Mouse (Mus musculus): ENCODE results near the gene Sp9.
A peak's percentile ranks its signal among the peaks of the same experiment; 100 is the strongest.

Gene Sp9

DNA sequence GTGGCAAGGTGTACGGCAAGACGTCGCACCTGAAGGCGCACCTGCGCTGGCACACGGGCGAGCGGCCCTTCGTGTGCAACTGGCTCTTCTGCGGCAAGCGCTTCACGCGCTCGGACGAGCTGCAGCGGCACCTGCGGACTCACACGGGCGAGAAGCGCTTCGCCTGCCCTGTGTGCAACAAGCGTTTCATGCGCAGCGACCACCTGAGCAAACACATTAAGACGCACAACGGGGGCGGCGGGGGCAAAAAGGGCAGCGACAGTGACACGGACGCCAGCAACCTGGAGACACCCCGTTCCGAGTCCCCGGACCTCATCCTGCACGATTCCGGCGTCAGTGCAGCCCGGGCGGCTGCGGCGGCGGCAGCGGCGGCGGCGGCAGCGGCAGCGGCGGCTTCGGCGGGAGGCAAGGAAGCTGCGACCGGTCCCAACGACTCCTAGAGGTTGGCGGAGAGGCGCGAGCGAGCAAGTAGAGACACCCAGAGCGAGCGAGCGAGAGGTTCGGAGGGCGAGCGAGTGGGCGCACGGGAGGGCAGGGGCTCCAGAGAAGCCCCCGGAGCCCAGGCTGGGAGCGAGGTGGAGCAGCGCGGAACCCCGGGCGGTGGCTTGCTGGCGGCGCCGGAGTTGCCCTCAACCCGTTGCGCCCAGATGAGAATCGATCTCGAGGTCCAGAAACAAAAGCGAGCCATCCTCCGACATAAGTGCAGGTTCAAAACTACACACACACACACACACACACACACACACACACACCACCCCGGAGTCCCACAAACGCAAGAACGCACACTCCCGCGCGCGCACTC lies 2.6 kb downstream of the Sp9 start:
- no peak for DNase-seq (ENCODE audit: low spot score in 2 of 2)

- DNase-seq (ENCODE audit: low spot score in 2 of 2) = no peak
Observed at GRCm38 (mm10) chr2:73275261-73276040, 3.7 kb downstream of the Sp9 start.

DNA sequence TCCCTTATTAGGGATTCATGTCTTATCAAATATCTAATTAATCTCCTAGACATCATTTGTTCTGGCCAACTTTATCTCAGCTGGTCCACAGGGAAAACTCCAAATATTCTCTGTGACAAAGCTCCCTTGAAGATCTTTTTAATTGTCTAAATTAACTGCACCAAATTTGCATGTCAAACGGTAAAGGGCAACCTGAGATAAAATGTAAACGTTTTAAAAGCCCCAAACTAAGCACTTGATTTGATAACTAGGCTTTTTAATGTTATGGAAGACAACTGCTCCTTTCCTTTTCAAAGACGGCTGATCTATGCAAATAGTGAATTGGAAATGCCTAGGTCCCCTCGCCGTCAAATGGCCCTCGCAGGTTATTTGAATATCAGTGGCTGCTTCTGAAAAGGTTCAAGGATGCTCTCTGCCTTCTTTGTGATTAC lies 4.4 kb downstream of the Sp9 start:
- no peak for DNase-seq (ENCODE audit: low spot score in 2 of 2)

- no peak for DNase-seq (ENCODE audit: low spot score in 2 of 2)
Observed at GRCm38 (mm10) chr2:73277021-73277708, 5.4 kb downstream of the Sp9 start.

GRCm38 (mm10) chr2:73277709-73278075 lies 6.0 kb downstream of the Sp9 start:
- DNase-seq (ENCODE audit: low spot score in 2 of 2) = no peak

DNA sequence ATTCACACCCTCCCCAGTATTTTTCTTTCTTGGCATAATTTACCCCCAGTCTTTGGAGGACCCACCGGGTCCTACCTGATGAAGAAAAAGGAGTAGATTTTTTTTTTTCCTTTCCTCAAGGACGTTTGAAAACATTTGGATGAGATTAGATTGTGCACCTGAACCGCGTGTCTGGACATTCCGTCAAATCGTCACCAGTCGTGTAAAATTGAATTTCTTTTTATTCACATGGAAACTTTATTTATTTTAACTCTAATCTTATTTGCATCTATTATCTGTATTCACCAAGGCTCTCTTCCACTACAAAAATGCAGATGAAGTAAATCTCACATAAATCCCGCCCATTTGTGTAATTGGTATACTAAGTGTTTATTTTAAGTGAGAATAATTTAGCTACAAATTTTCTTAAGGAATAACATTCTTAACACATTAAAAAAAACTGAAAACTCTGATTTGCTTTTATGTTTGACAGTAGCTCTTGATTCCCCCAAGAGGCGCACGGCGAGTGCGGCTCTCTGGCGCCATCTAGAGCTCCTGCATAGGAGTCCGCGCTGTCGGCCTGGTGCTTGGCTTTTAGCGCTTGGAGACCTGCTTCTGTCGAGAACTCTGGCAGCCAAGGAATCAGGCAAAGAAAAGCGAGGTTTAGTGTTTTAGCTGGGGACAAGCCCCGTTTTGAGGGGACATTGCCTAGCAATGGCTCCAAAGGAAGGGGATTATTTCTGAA lies 6.6 kb downstream of the Sp9 start:
- DNase-seq (ENCODE audit: low spot score in 2 of 2) = peak; percentile 75 to 93

- no peak for DNase-seq (ENCODE audit: low spot score in 2 of 2)
Observed at GRCm38 (mm10) chr2:73278869-73279268, 7.1 kb downstream of the Sp9 start.

DNA sequence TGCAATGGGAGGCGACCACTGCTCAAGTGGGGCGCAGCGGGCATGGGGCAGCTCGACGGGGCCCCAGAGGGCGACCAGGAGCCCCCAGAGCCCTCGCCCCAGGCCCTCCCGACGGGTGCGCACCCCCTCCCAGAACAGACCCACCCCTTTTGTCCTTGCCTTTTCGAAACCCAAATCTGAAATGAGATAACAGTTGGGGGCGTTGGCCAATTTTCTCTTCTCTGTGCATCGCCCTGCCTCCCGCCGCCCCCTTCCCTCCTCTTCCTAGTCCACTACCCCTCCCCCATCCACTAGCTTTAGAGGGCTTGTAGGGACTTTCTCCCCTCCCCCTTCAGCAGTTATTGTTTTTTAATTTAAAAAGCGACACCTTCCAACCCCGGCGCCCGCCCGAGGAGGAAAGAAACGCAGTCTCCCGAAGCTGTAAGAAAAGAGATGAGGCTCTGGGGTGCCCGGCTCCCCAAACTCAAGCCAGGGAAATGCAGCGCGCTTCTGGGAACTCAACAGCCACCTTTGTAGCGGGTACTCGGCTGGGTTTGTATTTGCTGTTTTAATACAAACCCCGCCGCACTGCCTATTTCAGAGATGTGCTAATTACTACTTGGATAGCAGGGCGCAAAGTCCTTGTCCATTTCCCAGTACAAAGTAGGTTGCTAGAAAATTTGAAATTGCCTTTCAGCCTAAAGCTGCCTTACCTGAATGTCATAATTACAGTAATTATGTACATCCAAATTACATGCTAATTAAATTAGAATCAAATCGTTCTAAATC lies 7.7 kb downstream of the Sp9 start:
- DNase-seq (ENCODE audit: low spot score in 2 of 2) = no peak

DNA sequence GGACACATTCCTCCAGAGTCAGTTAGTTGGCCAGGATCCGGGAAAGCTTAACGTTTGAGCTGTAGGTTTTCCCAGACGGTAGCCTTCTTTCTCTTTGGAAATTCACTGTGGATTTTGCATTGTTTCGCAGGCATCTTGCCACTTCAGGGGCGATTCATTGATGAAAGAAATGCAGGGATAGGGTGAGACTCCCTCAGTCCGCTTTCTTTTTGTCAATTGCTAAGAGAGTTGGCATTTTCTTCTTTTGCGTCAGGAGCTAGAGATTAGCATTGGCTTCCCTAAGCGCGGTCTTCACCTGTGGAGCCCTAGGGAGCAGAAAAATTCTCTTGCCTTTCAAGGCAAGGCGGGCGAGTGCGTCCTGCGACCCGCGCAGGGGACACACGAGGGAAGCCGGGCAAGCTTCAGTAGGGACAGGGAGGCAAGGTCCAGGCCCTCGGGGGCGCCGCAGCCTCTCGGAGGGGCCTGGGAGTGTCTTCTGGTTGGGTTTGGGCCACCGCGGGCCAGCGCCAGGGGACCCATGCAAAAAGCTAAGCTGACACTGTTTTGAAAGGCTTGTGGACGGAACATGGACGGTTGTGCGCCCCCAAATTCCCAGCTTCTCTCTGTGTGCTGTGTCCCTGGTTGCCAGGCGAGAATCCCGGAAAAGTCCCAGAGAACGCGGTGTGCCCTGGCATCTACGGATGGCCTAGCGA lies 8.8 kb downstream of the Sp9 start:
- DNase-seq (ENCODE audit: low spot score in 2 of 2) = no peak

DNA sequence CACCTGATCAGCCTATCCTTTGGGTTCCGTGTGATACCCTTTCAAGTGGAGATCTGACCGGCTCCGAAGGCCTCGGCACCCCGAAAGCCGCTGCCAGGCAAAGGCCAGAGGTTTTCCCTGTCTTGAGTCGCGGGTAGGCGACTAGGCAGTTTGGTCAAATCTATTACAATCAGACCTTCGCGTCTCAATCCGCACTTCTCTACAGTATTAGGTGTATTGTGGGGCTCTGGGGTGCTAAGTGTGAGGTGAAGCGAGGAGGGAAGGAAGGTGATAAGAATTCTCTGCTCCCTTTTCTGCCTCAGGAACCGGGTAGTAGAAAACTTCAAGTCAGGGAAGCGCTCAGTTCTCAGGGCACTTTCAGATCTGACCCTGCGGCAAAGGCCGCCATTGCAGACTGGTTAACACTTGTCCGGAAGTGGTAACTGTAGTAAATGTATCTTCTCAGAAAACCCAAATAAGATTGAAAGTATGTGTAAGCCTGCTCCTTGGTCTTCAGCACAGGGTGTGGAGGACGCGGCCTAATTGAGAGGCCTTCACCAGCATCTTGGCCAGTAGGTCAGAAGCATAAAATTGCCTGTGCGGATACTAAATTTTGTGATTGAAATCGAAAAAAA lies 9.4 kb downstream of the Sp9 start:
- no peak for DNase-seq (ENCODE audit: low spot score in 2 of 2)

DNA sequence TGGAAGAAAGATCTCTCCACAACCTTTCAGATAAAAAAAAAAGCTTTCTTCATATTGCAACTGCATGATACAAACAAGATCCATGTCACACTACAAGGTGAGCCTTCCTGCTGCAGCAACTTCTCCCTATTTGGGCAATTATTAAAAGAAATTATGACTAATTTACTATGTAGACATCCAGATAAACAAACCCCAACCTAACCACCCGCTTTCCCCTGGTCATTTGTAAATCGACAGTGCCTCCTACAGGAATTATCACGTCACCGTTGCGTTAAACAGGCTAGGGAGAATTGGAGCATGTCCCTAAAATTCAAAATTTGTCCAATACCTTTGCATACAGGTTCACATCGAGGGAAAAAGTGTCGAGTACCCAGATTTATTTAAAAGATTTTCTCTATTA lies 10.0 kb downstream of the Sp9 start:
- DNase-seq (ENCODE audit: low spot score in 2 of 2) = no peak

DNA sequence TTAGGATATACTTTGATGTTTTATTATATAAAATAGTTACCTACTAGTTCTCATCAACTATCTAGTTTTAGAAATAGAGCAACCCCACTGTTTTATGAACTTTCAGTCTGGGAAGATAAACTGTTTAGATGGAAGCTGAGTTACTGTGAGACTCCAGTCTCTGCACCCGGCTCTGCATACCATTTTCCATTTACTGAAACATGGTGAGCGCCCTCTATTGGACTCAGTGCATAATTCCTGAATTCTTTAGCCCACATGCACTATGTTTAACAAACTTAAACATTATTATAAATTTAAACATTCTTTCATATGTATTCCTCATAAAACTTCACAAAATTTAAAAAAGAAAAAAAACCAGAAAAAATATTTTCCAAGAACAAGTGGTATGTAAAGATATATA lies 13.9 kb downstream of the Sp9 start:
- DNase-seq (ENCODE audit: low spot score in 2 of 2) = no peak

DNA sequence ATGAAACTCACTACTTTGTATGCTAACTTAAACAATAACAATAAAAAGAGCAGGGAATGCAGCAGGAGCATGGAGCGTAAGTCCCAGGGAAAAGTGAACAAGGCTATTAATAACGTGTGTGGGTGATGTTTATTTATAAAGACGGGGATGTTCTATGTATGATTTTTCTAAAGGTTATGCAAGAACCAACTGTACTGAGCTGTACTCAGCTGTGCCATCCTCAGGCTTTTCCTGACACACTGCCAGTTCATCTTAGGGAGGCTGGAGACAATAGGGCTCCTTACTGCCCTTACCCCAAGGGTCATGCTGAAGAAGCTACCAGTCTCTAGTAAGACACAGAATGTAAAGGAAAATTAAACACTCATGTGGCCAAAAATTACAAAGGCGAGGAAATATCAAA lies 19.4 kb downstream of the Sp9 start:
- DNase-seq (ENCODE audit: low spot score in 2 of 2) = no peak

GRCm38 (mm10) chr2:73295023-73295422 lies 23.3 kb downstream of the Sp9 start:
- DNase-seq (ENCODE audit: low spot score in 2 of 2) = no peak

- no peak for DNase-seq (ENCODE audit: low spot score in 2 of 2)
Observed at GRCm38 (mm10) chr2:73298154-73298553, 26.4 kb downstream of the Sp9 start.

- DNase-seq (ENCODE audit: low spot score in 2 of 2) = no peak
Observed at GRCm38 (mm10) chr2:73298841-73299240, 27.1 kb downstream of the Sp9 start.

GRCm38 (mm10) chr2:73301979-73302378 lies 30.3 kb downstream of the Sp9 start:
- DNase-seq (ENCODE audit: low spot score in 2 of 2) = no peak

DNA sequence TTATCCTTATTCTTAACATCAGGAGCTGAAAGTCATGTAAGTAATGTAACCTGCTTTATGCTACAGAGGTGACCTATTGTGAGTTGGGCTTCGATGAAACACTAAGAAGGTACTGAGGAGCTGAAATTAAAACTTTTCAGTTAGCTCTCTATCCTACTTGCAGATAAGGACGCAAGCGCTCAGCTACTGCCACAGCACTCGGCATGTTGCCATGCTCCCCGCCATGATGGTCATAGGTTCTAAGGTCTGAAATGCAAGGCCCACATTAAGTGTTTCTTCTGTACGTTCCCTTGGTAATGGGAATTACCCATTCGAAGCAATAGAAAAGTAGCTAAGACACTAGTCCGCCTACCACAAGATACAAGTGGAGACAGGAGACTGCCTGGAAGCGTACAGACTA lies 31.0 kb downstream of the Sp9 start:
- DNase-seq (ENCODE audit: low spot score in 2 of 2) = no peak

- no peak for DNase-seq (ENCODE audit: low spot score in 2 of 2)
Observed at GRCm38 (mm10) chr2:73304506-73304905, 32.8 kb downstream of the Sp9 start.

GRCm38 (mm10) chr2:73306006-73306405 lies 34.3 kb downstream of the Sp9 start:
- DNase-seq (ENCODE audit: low spot score in 2 of 2) = no peak
